Mouse (Mus musculus): ENCODE measurements around the gene Pax2.

DNA sequence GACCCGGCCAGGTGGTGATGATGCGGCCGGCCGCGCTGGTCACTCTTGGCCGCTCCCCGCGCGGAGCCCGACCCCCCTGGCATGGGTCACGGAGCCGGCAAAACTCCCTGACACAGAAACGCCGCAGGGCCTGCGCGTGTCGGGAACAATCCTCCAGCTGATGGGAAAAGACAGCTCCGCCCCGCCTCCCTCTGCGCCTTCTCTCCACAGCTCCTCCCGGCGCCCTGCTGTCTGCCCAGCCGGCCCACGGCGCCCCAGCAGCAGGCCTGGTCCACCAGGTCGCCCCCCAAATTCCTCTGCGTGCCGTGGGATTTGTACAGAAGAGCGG lies 35.7 kb upstream of the Pax2 start:
- TF ChIP-seq CTCF (IDR thresholded peaks at IDR 0.05) (no peak), EP300 (IDR thresholded peaks at IDR 0.05; ENCODE audit: insufficient read depth, low read depth, low read length) (no peak), POLR2A (IDR thresholded peaks at IDR 0.05; ENCODE audit: insufficient read depth, low read depth, low read length) (no peak)

Data from heart, adult 2 months (tissue).